Mouse (Mus musculus) olfactory bulb, adult 2 months (tissue): ENCODE measurements around the gene Tmem260.

Experiments
- CTCF ChIP-seq: fragments of 200-500 bp; IDR thresholded peaks from 2 replicates; pipeline ENCODE4 v1.5.1; 2012; ENCODE audit warnings: low read depth, mild to moderate bottlenecking, low read length, moderate library complexity; ENCODE audit not compliant: insufficient read depth
- POLR2A ChIP-seq: fragments of 200-500 bp; IDR thresholded peaks from 2 replicates; pipeline ENCODE4 v1.6.1; 2012; ENCODE audit warnings: mild to moderate bottlenecking, low read depth, low read length, moderate library complexity; ENCODE audit not compliant: insufficient read depth

DNA sequence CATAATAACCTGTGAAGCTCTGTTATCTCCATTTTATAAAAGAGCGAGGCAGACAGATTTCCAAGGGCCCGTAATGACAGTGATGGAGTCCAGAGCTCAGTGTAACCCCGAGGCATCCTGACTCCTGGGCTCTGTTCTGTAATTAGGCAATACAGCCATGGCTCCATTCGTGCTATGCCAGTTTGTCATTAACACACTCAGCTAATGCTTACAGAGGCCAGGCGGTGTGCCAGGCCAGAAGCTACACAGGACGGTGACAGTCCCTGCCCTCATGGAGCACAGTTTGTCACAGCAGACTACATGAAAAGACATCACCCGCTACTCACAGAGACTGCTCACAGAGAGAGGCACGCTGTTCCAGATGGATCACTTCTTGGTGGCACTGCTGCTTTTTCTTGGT lies 61.5 kb downstream of the Tmem260 start:
- TF ChIP-seq CTCF (no peak), POLR2A (no peak)
